Mouse (Mus musculus) embryonic facial prominence, embryonic 15.5 days (tissue): ENCODE data around the gene Mr1. TPM values are rescaled to one million over a fixed set of nuclear protein-coding genes. Genes with fewer than 3 reads are reported as not detected.
A peak's percentile ranks its signal among the peaks of the same experiment; 100 is the strongest.
"Not testable (repeated sequence)": the region's sequence is repeated elsewhere in the genome, so short reads cannot be mapped to it uniquely, and the experiment has no call there.

Source experiments
- ATAC-seq: fragments of 200-750 bp; cut with Nextera tagmentation; 2 replicates; pipeline ENCODE4 v1.8.0; 2017; ENCODE audit warnings: low read depth, moderate TSS enrichment; ENCODE audit not compliant: insufficient number of reproducible peaks, low FRiP score, low TSS enrichment
- H3K27ac ChIP-seq: fragments of 300-500 bp; sonication (generic); replicated peaks from 2 replicates; pipeline ENCODE4 v1.5.1; 2015; ENCODE audit warnings: mild to moderate bottlenecking, inconsistent platforms
- H3K27me3 ChIP-seq: fragments of 300-500 bp; sonication (generic); 2 replicates; pipeline ENCODE4 v1.6.1; 2015; ENCODE audit warnings: inconsistent platforms
- H3K36me3 ChIP-seq: fragments of 300-500 bp; sonication (generic); 2 replicates; pipeline ENCODE4 v1.6.1; 2015; ENCODE audit warnings: mild to moderate bottlenecking, inconsistent platforms
- H3K4me1 ChIP-seq: fragments of 300-500 bp; sonication (generic); 2 replicates; pipeline ENCODE4 v1.6.1; 2015; ENCODE audit warnings: inconsistent platforms
- H3K4me2 ChIP-seq: fragments of 300-500 bp; sonication (generic); replicated peaks from 2 replicates; pipeline ENCODE4 v1.6.1; 2015; ENCODE audit warnings: mild to moderate bottlenecking, inconsistent platforms
- H3K4me3 ChIP-seq: fragments of 300-500 bp; sonication (generic); replicated peaks from 2 replicates; pipeline ENCODE4 v1.5.1; 2015; ENCODE audit warnings: mild to moderate bottlenecking, inconsistent platforms
- H3K9ac ChIP-seq: fragments of 300-500 bp; sonication (generic); 2 replicates; pipeline ENCODE4 v1.6.1; 2015; ENCODE audit warnings: inconsistent platforms
- H3K9me3 ChIP-seq: fragments of 300-500 bp; sonication (generic); replicated peaks from 2 replicates; pipeline ENCODE4 v1.6.1; 2016; ENCODE audit warnings: inconsistent platforms
- WGBS: fragments of 180-500 bp; shearing (Covaris S2); methylation state at CpG from one replicate; pipeline ENCODE4 v1.1.7; 2015; 5-methylcytosine and 5-hydroxymethylcytosine counted together
- polyA plus RNA-seq: library from polyadenylated mRNA; unstranded; fragments of >200 nt; fragmentation: Nextera tagmentation; extraction: Ambion mirVana; gene quantifications from 2 replicates; pipeline ENCODE4 v1.2.1, GENCODE M21; 2015

The Mr1 gene
- 9.5 and 11.3 TPM in 2 replicates for polyA plus RNA-seq

DNA sequence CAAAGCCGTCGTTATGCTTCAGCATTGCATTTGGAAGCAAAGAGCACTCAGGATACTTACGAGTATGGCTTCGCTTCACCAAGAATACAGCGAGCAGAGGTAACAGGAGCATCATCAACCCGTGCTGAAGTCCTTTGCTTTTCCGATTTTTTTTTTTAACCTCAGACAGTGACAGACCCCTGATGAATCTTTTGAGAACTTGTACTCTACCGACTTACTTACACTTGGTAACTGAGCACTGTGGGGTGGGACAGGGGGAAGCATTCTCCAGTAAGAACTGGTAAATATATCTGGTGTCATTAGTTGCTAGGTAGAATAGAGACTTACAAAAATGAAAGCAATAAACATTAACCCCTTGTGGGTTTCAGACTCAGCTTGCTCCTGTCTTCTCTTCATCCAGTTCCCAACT, at the start of gene Mr1:
Mr1 (minus strand) TSS at position 243 of the 409 bp plus-strand sequence.
- Histone ChIP-seq H3K27me3 (no peaks in the 10 kb centered on the region), H3K4me3 (peak within 1 kb of the TSS; percentile 52), H3K4me1 (peaks cover 15% of the 10 kb centered on the region), H3K9ac (peak within 1 kb of the TSS; percentile 26), H3K4me2 (peak within 1 kb of the TSS; percentile 50), H3K9me3 (no peaks in the 10 kb centered on the region), H3K27ac (peak within 1 kb of the TSS; percentile 71), H3K36me3 (no peaks in the 10 kb centered on the region)
- ATAC-seq: peak; percentile 94
- 25% methylated on average over 8 of the region's 8 CpGs for WGBS

DNA sequence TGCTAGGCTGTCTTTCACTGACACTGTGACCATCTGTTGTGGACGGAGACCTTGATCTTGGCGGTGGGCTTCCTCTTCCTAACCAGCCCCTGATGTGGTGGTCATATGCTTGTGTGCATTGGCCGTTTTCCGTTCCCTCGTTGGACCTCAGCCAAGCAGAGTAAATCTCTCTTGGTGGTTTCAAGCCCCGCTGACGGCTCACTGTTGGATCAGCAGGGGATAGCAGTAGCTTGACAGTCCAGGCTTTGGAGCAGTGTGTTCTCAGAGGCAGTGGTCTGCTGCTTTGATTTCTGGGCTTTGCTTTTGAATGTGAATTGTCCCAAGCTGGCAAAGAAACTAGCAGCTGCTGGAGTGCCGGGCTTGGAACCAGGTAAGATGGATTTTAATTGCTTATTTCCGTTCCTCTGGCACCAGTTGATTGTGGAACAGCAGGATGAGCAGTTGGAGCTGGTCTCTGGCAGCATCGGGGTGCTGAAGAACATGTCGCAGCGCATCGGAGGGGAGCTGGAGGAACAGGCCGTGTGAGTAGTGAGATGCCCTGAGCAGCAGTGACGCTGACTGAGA, 46.3 kb upstream of the Mr1 start:
- no peak overlapping the region for H3K4me2 ChIP-seq
- H3K36me3 ChIP-seq: peaks cover 52% of the 10 kb centered on the region
- 48% methylated on average over 15 of the region's 15 CpGs for WGBS
- H3K9me3 ChIP-seq: no peaks in the 10 kb centered on the region
- no peaks in the 10 kb centered on the region for H3K27me3 ChIP-seq
- ATAC-seq: no peak
- no peak overlapping the region for H3K27ac ChIP-seq
- H3K4me1 ChIP-seq: peaks cover 9% of the 10 kb centered on the region; the same call in 1 of the 2 replicates
- no peak overlapping the region for H3K4me3 ChIP-seq
- H3K9ac ChIP-seq: no peak overlapping the region

DNA sequence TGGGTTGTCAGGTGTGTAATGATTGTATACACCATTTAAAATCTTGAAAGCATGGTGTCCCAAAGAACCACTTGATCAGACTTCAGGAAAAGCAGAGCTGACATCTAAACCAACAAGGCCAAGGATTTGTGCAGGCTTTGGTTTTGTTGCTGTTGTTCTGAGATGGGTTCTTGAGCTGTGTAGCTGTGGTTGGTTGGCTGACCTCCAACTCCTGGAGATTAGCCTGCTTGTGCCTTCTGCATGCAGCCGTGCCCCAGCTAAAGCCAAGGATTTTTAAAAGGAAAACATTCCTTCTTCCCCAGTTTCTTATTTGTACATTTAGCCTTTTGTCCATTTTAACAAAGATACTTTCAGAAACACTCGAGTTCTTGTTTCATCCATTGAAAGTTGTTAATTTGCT, 45.1 kb upstream of the Mr1 start:
- ATAC-seq: no peak
- Histone ChIP-seq H3K4me2 (no peak overlapping the region), H3K4me3 (no peak overlapping the region), H3K9me3 (no peaks in the 10 kb centered on the region), H3K36me3 (peaks cover 53% of the 10 kb centered on the region), H3K9ac (no peak overlapping the region), H3K27ac (0 out of 2 replicates have a peak overlapping the region, but pooled peaks have one; percentile 22), H3K27me3 (no peaks in the 10 kb centered on the region), H3K4me1 (peaks cover 9% of the 10 kb centered on the region; the same call in 1 of the 2 replicates)
- 71% methylated on average over 2 of the region's 2 CpGs for WGBS

DNA sequence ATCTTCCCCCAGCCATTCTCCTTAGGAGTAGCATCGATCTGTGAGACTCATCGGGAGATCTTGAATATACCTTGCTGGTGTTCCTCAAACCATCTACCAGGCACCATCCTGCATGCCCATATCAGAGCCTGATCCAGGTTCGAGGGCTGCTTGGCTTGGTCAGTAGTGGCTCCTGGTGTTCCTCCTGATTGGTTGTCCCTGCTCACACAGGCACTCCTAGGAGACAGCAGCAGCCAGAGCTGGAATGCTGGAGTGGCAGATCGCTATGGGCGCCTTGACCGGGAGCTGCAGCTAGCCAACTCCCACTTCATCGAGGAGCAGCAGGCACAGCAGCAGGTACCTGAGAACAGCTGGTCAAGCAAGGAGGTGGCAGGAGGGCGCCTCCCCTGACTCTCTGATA, 44.6 kb upstream of the Mr1 start:
- WGBS: 96% methylated on average over 8 of the region's 8 CpGs

DNA sequence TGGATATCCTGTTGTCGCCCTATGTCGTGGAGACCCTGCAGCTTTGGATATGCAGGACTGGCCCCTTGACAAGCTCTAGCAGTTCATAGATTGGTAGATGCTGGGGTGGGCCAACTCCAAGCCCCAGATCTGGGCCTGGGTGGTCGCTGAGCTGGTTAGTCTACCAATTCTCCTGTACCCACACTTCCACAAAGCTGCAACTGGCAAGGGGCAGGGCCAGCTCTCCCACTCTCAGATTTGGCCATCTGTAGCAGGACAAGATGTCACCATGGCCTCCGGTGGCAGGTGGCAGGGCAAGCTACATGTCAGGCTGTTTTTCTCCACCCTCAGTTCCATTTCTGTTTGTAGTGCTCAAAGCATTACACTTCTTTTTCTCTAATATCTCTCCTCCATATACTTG, 42.0 kb upstream of the Mr1 start:
- H3K9me3 ChIP-seq: no peaks in the 10 kb centered on the region
- H3K36me3 ChIP-seq: peaks cover 45% of the 10 kb centered on the region
- no peak overlapping the region for H3K4me2 ChIP-seq
- H3K27me3 ChIP-seq: no peaks in the 10 kb centered on the region
- no peak for ATAC-seq
- H3K4me3 ChIP-seq: no peak overlapping the region
- H3K27ac ChIP-seq: no peak overlapping the region
- 0 out of 2 replicates have a peak, but pooled peaks cover 9% of the 10 kb centered on the region for H3K4me1 ChIP-seq
- no peak overlapping the region for H3K9ac ChIP-seq
- WGBS: 93% methylated on average over 4 of the region's 4 CpGs

More for the DNA sequence above, 44.6 kb upstream of the Mr1 start:
- no peak overlapping the region for H3K4me2 ChIP-seq
- no peak overlapping the region for H3K4me3 ChIP-seq
- no peak overlapping the region for H3K27ac ChIP-seq
- H3K9ac ChIP-seq: no peak overlapping the region
- no peaks in the 10 kb centered on the region for H3K9me3 ChIP-seq
- peaks cover 53% of the 10 kb centered on the region for H3K36me3 ChIP-seq
- H3K4me1 ChIP-seq: 0 out of 2 replicates have a peak, but pooled peaks cover 9% of the 10 kb centered on the region
- no peaks in the 10 kb centered on the region for H3K27me3 ChIP-seq
- no peak for ATAC-seq

DNA sequence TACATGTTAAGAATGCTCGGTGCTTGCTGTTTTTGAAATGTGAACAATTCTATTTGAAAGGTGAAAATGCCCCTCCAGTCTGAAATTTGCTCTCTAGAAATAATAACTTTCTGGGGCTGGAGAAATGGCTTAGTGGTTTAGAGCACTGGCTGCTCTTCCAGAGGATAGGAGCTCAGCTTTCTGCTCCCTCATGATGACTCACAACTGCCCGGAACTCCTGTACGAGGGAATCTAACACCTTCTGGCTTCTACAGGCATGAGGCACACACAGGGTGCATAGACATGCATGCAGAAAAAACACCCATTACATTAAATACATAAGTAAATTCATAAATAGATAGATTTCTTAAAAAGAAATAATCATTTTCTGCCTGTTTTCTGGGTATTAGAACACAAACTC, 37.6 kb upstream of the Mr1 start:
- no peak overlapping the region for H3K4me3 ChIP-seq
- no peak for ATAC-seq
- H3K4me2 ChIP-seq: no peak overlapping the region
- H3K9ac ChIP-seq: no peak overlapping the region
- no peak overlapping the region for H3K27ac ChIP-seq
- 62% methylated on average over 3 of the region's 3 CpGs for WGBS
- no peaks in the 10 kb centered on the region for H3K9me3 ChIP-seq
- H3K36me3 ChIP-seq: peaks cover 42% of the 10 kb centered on the region
- H3K4me1 ChIP-seq: no peaks in the 10 kb centered on the region
- no peaks in the 10 kb centered on the region for H3K27me3 ChIP-seq

DNA sequence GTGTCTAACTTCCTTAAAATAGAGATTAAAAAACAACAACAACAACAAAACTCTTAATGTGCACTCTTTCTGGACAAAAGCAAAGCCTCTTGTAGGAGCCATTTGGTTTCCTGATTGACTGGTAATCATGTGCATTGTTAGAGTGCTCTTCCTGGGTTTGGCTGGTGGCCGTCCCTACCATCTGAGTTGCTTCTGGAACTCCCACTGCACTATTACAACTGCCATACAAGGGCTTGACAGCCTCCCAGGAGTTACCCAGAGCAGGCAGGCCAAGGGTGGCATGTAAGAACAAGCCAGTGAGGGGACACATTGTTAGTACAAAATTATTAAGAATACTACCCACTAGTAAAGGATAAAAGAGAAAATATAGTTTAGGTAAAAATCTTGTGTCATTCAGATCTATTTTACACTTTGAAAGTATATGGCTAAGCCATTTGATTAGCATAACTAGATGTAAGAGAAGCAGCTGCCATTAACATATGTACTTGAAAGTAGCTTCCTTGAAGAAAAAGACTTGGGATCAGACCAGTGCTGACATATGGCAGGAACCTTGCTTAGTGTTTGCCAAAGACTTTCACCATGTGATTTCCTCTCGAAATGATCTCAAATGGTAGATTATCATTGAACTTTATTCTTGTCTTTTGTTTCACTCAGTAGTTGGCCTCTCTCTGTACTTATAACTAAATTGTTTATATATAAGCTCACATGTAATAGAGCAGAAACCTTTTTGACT, 31.7 kb upstream of the Mr1 start:
- Histone ChIP-seq H3K4me1 (no peaks in the 10 kb centered on the region), H3K4me3 (no peak overlapping the region), H3K9ac (no peak overlapping the region), H3K27ac (no peak overlapping the region), H3K4me2 (no peak overlapping the region), H3K27me3 (no peaks in the 10 kb centered on the region), H3K36me3 (peaks cover 47% of the 10 kb centered on the region), H3K9me3 (no peaks in the 10 kb centered on the region)
- ATAC-seq: no peak
- 83% methylated on average over 2 of the region's 2 CpGs for WGBS

DNA sequence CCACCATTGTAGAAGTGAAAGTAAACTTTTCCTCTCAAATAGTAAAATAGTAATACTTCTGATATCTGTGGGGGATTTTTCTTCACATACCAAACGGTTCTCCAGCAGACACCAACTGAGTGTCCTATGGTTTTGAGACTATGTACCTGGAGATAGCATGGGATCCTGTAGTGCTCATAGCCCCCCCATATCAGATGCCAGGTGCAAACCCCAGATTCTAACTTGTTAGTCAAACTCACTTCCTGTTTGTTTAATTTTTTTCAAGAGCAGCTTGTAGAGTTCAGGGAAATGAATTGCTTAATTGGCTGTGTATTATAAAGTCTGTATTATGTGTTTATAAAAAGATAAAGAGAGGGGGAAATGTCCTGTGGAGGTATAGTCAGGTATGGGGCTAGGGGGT, 27.8 kb upstream of the Mr1 start:
- 94% methylated on average over 1 of the region's 1 CpGs for WGBS
- no peaks in the 10 kb centered on the region for H3K4me1 ChIP-seq

DNA sequence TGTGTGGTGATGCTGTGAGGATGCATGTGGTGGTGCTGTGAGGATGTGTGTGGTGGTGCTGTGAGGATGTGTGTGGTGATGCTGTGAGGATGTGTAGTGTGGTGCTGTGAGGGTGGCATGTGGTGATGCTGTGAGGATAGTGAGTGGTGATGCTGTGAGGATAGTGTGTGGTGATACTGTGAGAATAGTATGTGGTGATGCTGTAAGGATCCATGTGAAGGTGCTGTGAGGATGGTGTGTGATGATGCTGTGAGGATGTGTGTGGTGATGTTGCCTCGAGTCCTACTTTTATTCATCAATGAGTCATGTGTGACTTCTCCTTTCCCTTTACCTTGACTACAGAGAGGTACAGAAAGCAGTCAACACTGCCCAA, 27.0 kb upstream of the Mr1 start:
- H3K27me3 ChIP-seq, H3K4me2 ChIP-seq, H3K4me3 ChIP-seq, H3K9me3 ChIP-seq, ATAC-seq, H3K9ac ChIP-seq, H3K27ac ChIP-seq, H3K4me1 ChIP-seq: not testable (repeated sequence)
- peaks cover 19% of the 10 kb centered on the region for H3K36me3 ChIP-seq
- 78% methylated on average over 1 of the region's 1 CpGs for WGBS

More for the DNA sequence above, 27.8 kb upstream of the Mr1 start:
- Histone ChIP-seq H3K27me3 (no peaks in the 10 kb centered on the region), H3K9ac (no peak overlapping the region), H3K4me3 (no peak overlapping the region), H3K4me2 (no peak overlapping the region), H3K36me3 (peaks cover 25% of the 10 kb centered on the region), H3K9me3 (no peaks in the 10 kb centered on the region), H3K27ac (no peak overlapping the region)
- no peak for ATAC-seq

DNA sequence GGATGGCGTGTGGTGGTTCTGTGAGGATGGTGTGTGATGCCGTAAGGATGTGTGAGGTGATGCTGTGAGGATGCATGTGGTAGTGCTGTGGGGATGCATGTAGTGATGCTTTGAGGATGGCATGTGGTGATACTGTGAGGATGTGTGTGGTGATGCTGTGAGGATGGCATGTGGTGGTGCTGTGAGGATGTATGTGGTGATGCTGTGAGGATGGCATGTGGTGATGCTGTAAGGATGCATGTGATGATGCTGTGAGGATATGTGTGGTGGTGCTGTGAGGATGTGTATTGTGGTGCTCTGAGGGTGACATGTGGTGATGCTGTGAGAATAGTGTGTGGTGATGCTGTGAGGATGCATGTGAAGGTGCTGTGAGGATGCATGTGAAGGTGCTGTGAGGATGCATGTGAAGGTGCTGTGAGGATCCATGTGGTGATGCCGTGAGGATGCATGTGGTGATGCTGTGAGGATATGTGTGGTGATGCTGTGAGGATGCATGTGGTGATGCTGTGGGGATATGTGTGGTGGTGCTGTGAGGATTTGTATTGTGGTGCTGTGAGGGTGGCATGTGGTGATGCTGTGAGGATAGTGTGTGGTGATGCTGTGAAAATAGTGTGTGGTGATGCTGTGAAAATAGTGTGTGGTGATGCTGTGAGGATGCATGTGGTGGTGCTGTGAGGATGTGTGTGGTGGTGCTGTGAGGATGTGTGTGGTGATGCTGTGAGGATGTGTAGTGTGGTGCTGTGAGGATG, 26.5 kb upstream of the Mr1 start:
- Histone ChIP-seq H3K4me3 (no peak overlapping the region), H3K9ac (no peak overlapping the region), H3K4me1 (no peaks in the 10 kb centered on the region), H3K27me3 (no peaks in the 10 kb centered on the region), H3K36me3 (peaks cover 16% of the 10 kb centered on the region), H3K9me3 (no peaks in the 10 kb centered on the region), H3K27ac (no peak overlapping the region), H3K4me2 (no peak overlapping the region)
- 94% methylated on average over 3 of the region's 3 CpGs for WGBS
- ATAC-seq: no peak

DNA sequence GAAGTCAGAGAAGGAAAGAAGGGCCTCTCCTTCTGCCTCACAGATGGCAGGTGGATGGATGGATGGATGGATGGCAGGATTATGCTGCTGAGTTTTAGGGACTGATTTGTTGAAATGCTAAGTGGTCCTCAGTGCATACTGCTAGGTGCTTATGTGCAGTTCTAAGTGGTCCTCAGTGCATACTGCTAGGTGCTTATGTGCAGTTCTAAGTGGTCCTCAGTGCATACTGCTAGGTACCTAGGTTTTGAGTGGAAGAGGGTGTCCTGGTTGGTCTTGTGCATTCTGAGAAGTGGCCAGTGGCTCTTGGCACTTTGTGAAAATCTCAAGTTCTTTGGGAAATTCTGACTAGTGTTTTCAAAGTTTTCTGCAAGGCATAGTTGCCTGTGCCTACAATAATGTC, 23.3 kb upstream of the Mr1 start:
- H3K27ac ChIP-seq: no peak overlapping the region
- no peak overlapping the region for H3K4me2 ChIP-seq
- ATAC-seq: no peak
- H3K36me3 ChIP-seq: no peaks in the 10 kb centered on the region
- no peak overlapping the region for H3K9ac ChIP-seq
- H3K9me3 ChIP-seq: no peaks in the 10 kb centered on the region
- H3K27me3 ChIP-seq: no peaks in the 10 kb centered on the region
- H3K4me1 ChIP-seq: peaks cover 4% of the 10 kb centered on the region; the same call in 1 of the 2 replicates
- H3K4me3 ChIP-seq: no peak overlapping the region
